Mouse (Mus musculus) kidney, embryonic 14.5 days (tissue): ENCODE results near the gene Ddb1. TPM values are rescaled to one million over a fixed set of nuclear protein-coding genes. Genes with fewer than 3 reads are reported as not detected.
A peak's percentile ranks its signal among the peaks of the same experiment; 100 is the strongest.
"Not testable (repeated sequence)": the region's sequence is repeated elsewhere in the genome, so short reads cannot be mapped to it uniquely, and the experiment has no call there.

Experiments
- ATAC-seq: fragments of 200-750 bp; cut with Nextera tagmentation; 2 replicates; pipeline ENCODE4 v1.8.0; 2017; ENCODE audit warnings: moderate number of reproducible peaks, mild to moderate bottlenecking, moderate TSS enrichment, moderate library complexity; ENCODE audit not compliant: low FRiP score, low TSS enrichment
- H3K27ac ChIP-seq: fragments of 300-500 bp; sonication (generic); 2 replicates; pipeline ENCODE4 v1.5.1; 2014; ENCODE audit warnings: low read depth, mild to moderate bottlenecking, low read length, moderate library complexity, mixed read lengths
- H3K27me3 ChIP-seq: fragments of 300-500 bp; sonication (generic); 2 replicates; pipeline ENCODE4 v1.6.1; 2014; ENCODE audit warnings: mild to moderate bottlenecking, low read length; ENCODE audit not compliant: control insufficient read depth, insufficient read depth
- H3K36me3 ChIP-seq: fragments of 300-500 bp; sonication (generic); 2 replicates; pipeline ENCODE4 v1.6.1; 2014; ENCODE audit warnings: low read length, mixed read lengths; ENCODE audit not compliant: control insufficient read depth, insufficient read depth
- H3K4me1 ChIP-seq: fragments of 300-500 bp; sonication (generic); 2 replicates; pipeline ENCODE4 v1.6.1; 2014; ENCODE audit warnings: low read length, mixed read lengths; ENCODE audit not compliant: control insufficient read depth, insufficient read depth
- H3K4me2 ChIP-seq: fragments of 300-500 bp; sonication (generic); replicated peaks from 2 replicates; pipeline ENCODE4 v1.6.1; 2014; ENCODE audit warnings: low read depth, mild to moderate bottlenecking, low read length
- H3K4me3 ChIP-seq: fragments of 300-500 bp; sonication (generic); 2 replicates; pipeline ENCODE4 v1.5.1; 2014; ENCODE audit warnings: mild to moderate bottlenecking, low read length
- H3K9ac ChIP-seq: fragments of 300-500 bp; sonication (generic); 2 replicates; pipeline ENCODE4 v1.6.1; 2014; ENCODE audit warnings: low read depth, mild to moderate bottlenecking, low read length, moderate library complexity
- H3K9me3 ChIP-seq: fragments of 300-500 bp; sonication (generic); 2 replicates; pipeline ENCODE4 v1.6.1; 2016; ENCODE audit warnings: low read length; ENCODE audit not compliant: control insufficient read depth
- WGBS: fragments of 180-500 bp; shearing (Covaris S2); extraction: QIAGEN DNeasy Blood & Tissue Kit; methylation state at CpG from one replicate; pipeline ENCODE4 v1.1.7; 2014; 5-methylcytosine and 5-hydroxymethylcytosine counted together
- polyA plus RNA-seq: library from polyadenylated mRNA; unstranded; fragments of >200 nt; fragmentation: Nextera tagmentation; extraction: Ambion mirVana; gene quantifications from 2 replicates; pipeline ENCODE4 v1.2.1, GENCODE M21; 2014

Gene Ddb1
- 238 and 353 TPM in 2 replicates for polyA plus RNA-seq

GRCm38 (mm10) chr19:10605293-10605900 lies at the start of gene Ddb1, which contains the start of gene Tkfc:
Gene Ddb1 (plus strand): TSS chr19:10605327.
Gene Tkfc (minus strand): TSS chr19:10605654.
- Histone ChIP-seq H3K4me2 (peak within 1 kb of the TSS; percentile 65), H3K36me3 (peaks cover 34% of the 10 kb centered on the region), H3K4me3 (peak within 1 kb of the TSS; percentile 89), H3K4me1 (peaks cover 26% of the 10 kb centered on the region; the same call in 1 of the 2 replicates), H3K27ac (peak within 1 kb of the TSS; percentile 92), H3K9ac (peak within 1 kb of the TSS; percentile 93), H3K9me3 (no peaks in the 10 kb centered on the region), H3K27me3 (no peaks in the 10 kb centered on the region)
- peak; percentile 97 for ATAC-seq
- WGBS: under 1% methylated on average over 49 of the region's 49 CpGs

DNA sequence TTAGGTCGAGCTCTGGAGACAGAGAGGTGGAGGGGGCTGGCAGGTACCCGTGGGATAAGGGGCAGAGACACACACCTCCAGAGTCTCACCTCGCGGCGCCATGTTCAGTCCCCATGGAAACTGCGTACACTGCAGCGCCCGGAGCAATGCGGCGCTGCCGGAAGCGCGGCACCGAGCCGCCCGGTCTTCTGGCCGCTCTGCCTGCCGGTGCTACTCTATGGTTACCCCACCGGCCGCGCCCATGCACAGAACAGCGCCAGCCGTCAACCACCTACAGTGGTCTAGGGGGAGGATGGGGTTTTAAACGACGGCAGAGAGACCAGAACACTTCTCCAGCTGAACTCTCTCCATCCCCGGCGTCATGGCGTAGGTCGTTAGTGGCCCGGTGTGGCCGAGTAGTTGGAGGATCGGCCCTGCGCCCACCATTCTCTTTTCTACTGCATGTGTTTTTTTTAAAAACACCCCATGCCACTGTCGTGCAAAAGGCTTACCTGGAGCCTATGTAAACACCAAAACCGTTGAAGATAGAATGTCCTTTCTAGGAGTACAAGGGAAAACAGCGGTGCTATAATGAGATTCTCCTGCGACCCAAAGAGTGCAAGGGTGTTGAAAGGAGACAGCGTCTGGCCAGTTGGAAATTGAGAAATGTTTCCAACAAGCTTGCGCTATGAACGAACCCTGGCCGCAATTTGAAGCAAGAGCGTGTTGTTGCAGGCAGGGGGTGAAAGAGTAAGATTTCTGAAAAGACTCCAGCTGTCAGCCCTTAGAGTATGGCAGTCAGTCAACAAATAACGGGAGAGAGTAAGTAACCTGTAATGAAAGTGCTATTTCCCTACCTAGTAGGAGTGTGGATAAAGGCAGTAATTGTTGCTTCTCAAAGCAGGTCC lies 49.3 kb upstream of the Ddb1 start, which contains the start of gene Tmem216:
Tmem216 (minus strand) TSS at position 615 of the 887 bp plus-strand sequence.
- 1% methylated on average over 43 of the region's 43 CpGs for WGBS
- peak; percentile 98 for ATAC-seq

GRCm38 (mm10) chr19:10557001-10557400 lies 48.1 kb upstream of the Ddb1 start:
- Histone ChIP-seq H3K27me3 (no peaks in the 10 kb centered on the region), H3K4me2 (no peak overlapping the region), H3K27ac (no peak overlapping the region), H3K9me3 (no peaks in the 10 kb centered on the region), H3K4me3 (no peak overlapping the region), H3K9ac (no peak overlapping the region), H3K36me3 (no peaks in the 10 kb centered on the region; the same call in 1 of the 2 replicates), H3K4me1 (peaks cover 11% of the 10 kb centered on the region; the same call in 1 of the 2 replicates)
- ATAC-seq: no peak
- WGBS: 54% methylated on average over 2 of the region's 2 CpGs

More for the DNA sequence above, 49.3 kb upstream of the Ddb1 start, which contains the start of gene Tmem216:
- peak within 1 kb of the TSS; percentile 63 for H3K4me3 ChIP-seq
- H3K27ac ChIP-seq: no peak within 1 kb of the TSS; the same call in 1 of the 2 replicates
- H3K9ac ChIP-seq: peak within 1 kb of the TSS; percentile 72
- no peaks in the 10 kb centered on the region for H3K27me3 ChIP-seq
- peaks cover 10% of the 10 kb centered on the region; the same call in 1 of the 2 replicates for H3K4me1 ChIP-seq
- peak within 1 kb of the TSS; percentile 59 for H3K4me2 ChIP-seq
- H3K9me3 ChIP-seq: no peaks in the 10 kb centered on the region
- peaks cover 10% of the 10 kb centered on the region for H3K36me3 ChIP-seq

GRCm38 (mm10) chr19:10557430-10557829 lies 47.7 kb upstream of the Ddb1 start:
- Histone ChIP-seq H3K9ac (no peak overlapping the region), H3K9me3 (no peaks in the 10 kb centered on the region), H3K27ac (no peak overlapping the region), H3K27me3 (no peaks in the 10 kb centered on the region), H3K4me3 (no peak overlapping the region), H3K4me1 (peaks cover 12% of the 10 kb centered on the region; the same call in 1 of the 2 replicates), H3K4me2 (no peak overlapping the region), H3K36me3 (no peaks in the 10 kb centered on the region)
- 44% methylated on average over 2 of the region's 2 CpGs for WGBS
- ATAC-seq: no peak

DNA sequence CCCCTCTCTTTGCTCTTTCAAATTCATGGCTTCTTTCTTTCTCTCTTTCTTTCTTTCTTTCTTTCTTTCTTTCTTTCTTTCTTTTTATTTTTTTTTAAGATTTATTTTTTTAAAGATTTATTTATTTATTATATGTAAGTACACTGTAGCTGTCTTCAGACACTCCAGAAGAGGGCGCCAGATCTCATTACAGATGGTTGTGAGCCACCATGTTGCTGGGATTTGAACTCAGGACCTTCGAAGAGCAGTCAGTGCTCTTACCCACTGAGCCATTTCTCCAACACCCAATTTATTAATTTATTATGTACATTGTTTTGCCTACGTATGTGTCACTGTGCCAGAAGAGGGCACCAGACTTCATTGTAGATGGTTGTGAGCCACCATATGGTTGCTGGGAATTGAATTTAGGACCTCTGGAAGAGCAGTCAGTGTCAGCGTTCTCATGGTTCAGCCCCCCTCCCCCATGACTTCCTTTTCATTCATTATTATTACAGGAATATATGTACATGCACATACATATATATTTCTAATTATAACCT lies 47.2 kb upstream of the Ddb1 start:
- WGBS: 75% methylated on average over 4 of the region's 4 CpGs
- peaks cover 12% of the 10 kb centered on the region; the same call in 1 of the 2 replicates for H3K4me1 ChIP-seq
- not testable (repeated sequence) for H3K36me3 ChIP-seq, H3K9me3 ChIP-seq, H3K4me3 ChIP-seq, H3K4me2 ChIP-seq, ATAC-seq, H3K27ac ChIP-seq, H3K27me3 ChIP-seq, H3K9ac ChIP-seq

DNA sequence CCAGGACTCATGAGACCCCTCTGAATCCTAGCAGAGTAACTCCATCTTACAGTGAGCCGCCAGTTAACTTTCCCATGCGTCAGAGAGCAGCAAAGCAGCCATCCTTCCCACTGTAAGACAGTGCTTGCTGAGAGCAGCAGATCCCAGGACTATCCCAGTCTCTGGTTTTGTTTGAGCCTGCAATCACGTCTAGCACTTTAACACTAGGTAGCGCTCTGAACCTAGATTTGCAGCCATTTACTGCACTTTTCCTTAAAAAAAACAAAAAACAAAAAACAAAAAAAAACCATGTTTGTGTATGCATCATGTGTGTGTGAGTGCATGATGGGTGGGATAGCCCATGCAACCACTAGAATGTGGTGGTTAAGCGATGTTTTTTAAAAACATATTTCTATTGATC lies 45.0 kb upstream of the Ddb1 start:
- H3K36me3 ChIP-seq: no peaks in the 10 kb centered on the region
- WGBS: 37% methylated on average over 5 of the region's 5 CpGs
- peaks cover 7% of the 10 kb centered on the region; the same call in 1 of the 2 replicates for H3K4me1 ChIP-seq
- no peaks in the 10 kb centered on the region for H3K9me3 ChIP-seq
- no peak overlapping the region for H3K4me3 ChIP-seq
- no peaks in the 10 kb centered on the region for H3K27me3 ChIP-seq
- no peak overlapping the region for H3K27ac ChIP-seq
- no peak for ATAC-seq
- no peak overlapping the region for H3K9ac ChIP-seq
- H3K4me2 ChIP-seq: no peak overlapping the region

DNA sequence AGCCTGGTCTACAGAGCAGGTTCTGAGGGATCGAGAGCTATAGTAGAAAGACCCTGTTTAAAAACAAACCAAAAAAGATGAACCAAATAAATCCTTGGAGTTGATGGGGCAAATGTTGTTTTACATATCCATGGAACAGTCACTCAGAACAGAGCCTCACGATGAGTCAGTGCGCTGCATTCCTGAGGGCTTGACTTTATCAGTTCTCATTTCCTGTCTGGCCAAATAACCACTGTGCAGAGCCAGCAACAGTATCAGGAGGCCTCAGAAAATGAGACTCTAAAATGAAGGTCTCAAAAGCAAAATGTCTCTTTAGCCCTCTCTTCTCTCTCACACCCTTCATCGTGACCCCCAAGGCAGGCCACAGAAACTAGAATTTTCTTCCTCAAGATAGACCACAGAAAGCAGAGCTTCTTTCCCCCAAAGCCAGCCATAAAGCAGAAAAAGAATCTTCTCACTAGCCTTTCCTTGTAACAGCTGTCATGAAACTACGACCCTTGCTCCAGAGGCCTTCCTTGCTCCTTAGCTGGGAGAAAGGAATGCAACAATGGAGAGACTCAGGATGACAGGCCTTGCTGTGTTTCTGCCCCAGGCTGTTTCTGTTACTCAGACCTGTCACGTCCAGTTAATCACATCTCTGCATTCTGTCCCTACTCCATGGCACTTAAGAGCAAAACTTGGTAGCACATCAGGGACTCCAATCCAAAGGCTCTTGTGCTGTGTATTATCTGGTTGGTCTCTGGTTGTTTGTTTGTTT lies 43.4 kb upstream of the Ddb1 start:
- ATAC-seq: no peak

DNA sequence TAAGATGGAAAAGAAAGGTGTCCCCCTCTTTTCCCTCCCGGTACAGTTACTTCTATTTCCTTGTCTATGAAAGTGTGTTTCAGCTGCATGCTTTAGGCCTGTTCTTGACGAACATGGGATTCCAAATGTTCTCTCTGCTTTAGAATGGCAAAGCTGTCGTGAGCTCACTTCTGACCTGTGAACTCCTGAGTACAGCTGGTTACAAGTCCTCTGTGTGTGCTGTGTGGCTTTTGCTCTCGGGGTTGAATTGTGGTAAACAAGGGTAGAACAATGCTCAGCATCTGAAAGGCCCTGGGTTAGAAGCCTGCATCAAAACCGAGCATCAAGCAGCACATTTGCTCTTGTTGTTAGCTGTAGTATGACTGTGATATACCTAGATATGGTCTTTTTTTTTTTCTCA lies 42.8 kb upstream of the Ddb1 start:
- H3K36me3 ChIP-seq: no peaks in the 10 kb centered on the region
- 70% methylated on average over 5 of the region's 5 CpGs for WGBS
- no peak for ATAC-seq
- no peaks in the 10 kb centered on the region for H3K9me3 ChIP-seq
- no peak overlapping the region for H3K4me3 ChIP-seq
- no peaks in the 10 kb centered on the region for H3K27me3 ChIP-seq
- no peak overlapping the region; the same call in 1 of the 2 replicates for H3K27ac ChIP-seq
- no peak overlapping the region for H3K9ac ChIP-seq
- no peak overlapping the region for H3K4me2 ChIP-seq
- 0 out of 2 replicates have a peak, but pooled peaks cover 3% of the 10 kb centered on the region for H3K4me1 ChIP-seq

More for the DNA sequence above, 43.4 kb upstream of the Ddb1 start:
- H3K9me3 ChIP-seq: no peaks in the 10 kb centered on the region
- H3K4me2 ChIP-seq: no peak overlapping the region
- no peak overlapping the region for H3K9ac ChIP-seq
- H3K27ac ChIP-seq: peak overlapping the region; percentile 63
- no peak overlapping the region for H3K4me3 ChIP-seq
- H3K36me3 ChIP-seq: no peaks in the 10 kb centered on the region
- H3K4me1 ChIP-seq: 0 out of 2 replicates have a peak, but pooled peaks cover 3% of the 10 kb centered on the region
- 61% methylated on average over 6 of the region's 6 CpGs for WGBS
- no peaks in the 10 kb centered on the region for H3K27me3 ChIP-seq
